Mouse (Mus musculus): ENCODE data around the gene Hes3. TPM values are rescaled to one million over a fixed set of nuclear protein-coding genes. Genes with fewer than 3 reads are reported as not detected.

The Hes3 gene
- polyA plus RNA-seq, 1 experiment from 2014 or later, result 2.3 TPM

- peaks cover 8% of the 10 kb centered on the region; the same call in 1 of the 2 replicates for H3K4me1 ChIP-seq (ENCODE audit: control insufficient read depth, insufficient read depth, low read length)
- no peak for DNase-seq (ENCODE audit: low spot score)
- no peak overlapping the region for H3K27ac ChIP-seq (ENCODE audit: low read depth, low read length)
- H3K4me3 ChIP-seq (ENCODE audit: low read depth, low read length), result peak overlapping the region; percentile 93
- ATAC-seq (ENCODE audit: insufficient read depth, low FRiP score, low TSS enrichment), result no peak
- H3K4me2 ChIP-seq (ENCODE audit: low read depth), result peak overlapping the region; percentile 69
- H3K9ac ChIP-seq (ENCODE audit: low read length), result peak overlapping the region; percentile 91
- no peaks in the 10 kb centered on the region for H3K27me3 ChIP-seq (ENCODE audit: control insufficient read depth, insufficient read depth, low read length)
- H3K36me3 ChIP-seq (ENCODE audit: control insufficient read depth, insufficient read depth, low read length), result peaks cover 11% of the 10 kb centered on the region
- no peaks in the 10 kb centered on the region for H3K9me3 ChIP-seq (ENCODE audit: control insufficient read depth, low read length)
- WGBS, result 3% methylated on average over 11 of the region's 11 CpGs
Observed at GRCm38 (mm10) chr4:152326543-152326942, 35.1 kb upstream of the Hes3 start.

DNA sequence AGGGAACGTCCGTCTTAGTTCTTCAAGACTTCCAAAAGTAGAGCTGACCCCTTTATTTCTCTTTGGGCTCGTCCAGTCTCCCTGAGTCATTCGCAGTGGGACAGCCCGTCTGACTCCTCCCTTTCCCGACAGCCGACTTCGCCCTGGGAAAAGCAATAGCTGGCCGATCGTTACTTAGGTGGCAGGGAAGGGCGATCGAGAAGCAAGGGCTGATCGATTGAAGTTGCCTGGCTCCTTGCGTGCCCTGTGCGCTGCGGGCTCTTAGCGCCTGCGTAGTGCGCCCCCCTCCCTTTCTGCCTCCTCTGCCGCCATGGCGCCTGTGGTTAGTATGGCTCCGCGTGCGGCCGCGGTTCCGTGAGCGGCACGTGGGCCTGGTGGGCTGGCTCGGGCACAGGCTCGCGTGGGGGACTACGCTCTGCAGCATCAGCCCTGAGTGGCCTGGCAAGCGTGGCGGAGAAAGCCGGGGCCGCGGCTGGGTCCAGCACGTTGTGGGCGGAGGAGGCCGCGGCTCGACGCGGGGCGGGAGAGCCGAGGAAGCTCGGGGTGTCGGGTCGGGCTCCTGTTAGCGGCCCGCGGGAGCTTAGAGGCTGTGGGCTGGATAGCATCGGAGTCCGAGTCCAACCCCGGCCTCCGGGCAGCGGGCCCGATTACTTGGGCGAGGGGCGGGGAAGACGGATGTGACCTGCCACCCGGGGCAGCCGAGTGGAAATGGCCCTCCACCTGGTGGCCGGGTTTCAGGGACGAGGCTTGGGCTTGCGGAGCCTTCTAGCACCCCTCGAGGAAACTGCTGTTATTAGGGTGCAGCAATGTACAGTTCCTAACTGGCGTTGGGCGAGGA is 34.3 kb upstream of the Hes3 start, which contains the start of gene Rpl22:
TSS of gene Rpl22 (plus strand) at position 169 of the 838 bp plus-strand sequence.
- Histone ChIP-seq H3K27ac (ENCODE audit: low read depth, low read length) (peak within 1 kb of the TSS; percentile 54; the same call in 1 of the 2 replicates), H3K4me3 (ENCODE audit: low read depth, low read length) (peak within 1 kb of the TSS; percentile 93), H3K9ac (ENCODE audit: low read length) (peak within 1 kb of the TSS; percentile 91), H3K9me3 (ENCODE audit: control insufficient read depth, low read length) (no peaks in the 10 kb centered on the region), H3K4me2 (ENCODE audit: low read depth) (peak within 1 kb of the TSS; percentile 69), H3K36me3 (ENCODE audit: control insufficient read depth, insufficient read depth, low read length) (peaks cover 7% of the 10 kb centered on the region), H3K27me3 (ENCODE audit: control insufficient read depth, insufficient read depth, low read length) (no peaks in the 10 kb centered on the region), H3K4me1 (ENCODE audit: control insufficient read depth, insufficient read depth, low read length) (peaks cover 8% of the 10 kb centered on the region; the same call in 1 of the 2 replicates)
- ATAC-seq (ENCODE audit: insufficient read depth, low FRiP score, low TSS enrichment) (peak; percentile 93), DNase-seq (ENCODE audit: low spot score) (peak; percentile 94)
- WGBS, result under 1% methylated on average over 69 of the region's 70 CpGs

- no peaks in the 10 kb centered on the region for H3K9me3 ChIP-seq (ENCODE audit: control insufficient read depth, low read length)
- ATAC-seq (ENCODE audit: insufficient read depth, low FRiP score, low TSS enrichment) (0 out of 2 replicates have a peak, but pooled peaks have one; percentile 28), DNase-seq (ENCODE audit: low spot score) (no peak)
- no peaks in the 10 kb centered on the region for H3K27me3 ChIP-seq (ENCODE audit: control insufficient read depth, insufficient read depth, low read length)
- no peak overlapping the region for H3K4me2 ChIP-seq (ENCODE audit: low read depth)
- peaks cover 8% of the 10 kb centered on the region; the same call in 1 of the 2 replicates for H3K4me1 ChIP-seq (ENCODE audit: control insufficient read depth, insufficient read depth, low read length)
- H3K4me3 ChIP-seq (ENCODE audit: low read depth, low read length), result peak overlapping the region; percentile 23; the same call in 1 of the 2 replicates
- peaks cover 4% of the 10 kb centered on the region; the same call in 1 of the 2 replicates for H3K36me3 ChIP-seq (ENCODE audit: control insufficient read depth, insufficient read depth, low read length)
- H3K9ac ChIP-seq (ENCODE audit: low read length), result no peak overlapping the region
- 56% methylated on average over 16 of the region's 16 CpGs for WGBS
- H3K27ac ChIP-seq (ENCODE audit: low read depth, low read length), result no peak overlapping the region
Observed at GRCm38 (mm10) chr4:152324641-152325562, 33.4 kb upstream of the Hes3 start.

DNA sequence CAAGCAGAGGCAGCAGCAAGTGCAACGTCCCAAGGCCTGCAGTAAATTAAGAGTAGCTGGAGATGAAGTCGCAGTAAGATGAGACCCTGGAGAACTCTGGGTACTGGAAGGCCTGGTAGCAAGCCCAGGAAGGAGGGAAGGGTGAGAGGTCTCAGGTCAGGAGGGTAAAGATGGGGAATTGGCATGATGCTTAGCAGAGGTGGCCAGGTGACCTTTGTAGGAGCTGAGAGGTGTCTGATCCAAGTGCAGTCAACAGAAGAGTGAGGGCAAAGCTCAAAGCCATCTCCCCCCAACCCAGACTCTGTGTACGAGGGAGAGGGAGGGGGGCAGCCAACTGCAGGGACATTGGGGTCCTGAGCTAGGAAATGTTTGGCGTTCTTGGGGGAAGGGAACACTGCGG is 30.0 kb upstream of the Hes3 start:
- no peak overlapping the region for H3K27ac ChIP-seq (ENCODE audit: low read depth, low read length)
- H3K9ac ChIP-seq (ENCODE audit: low read length), result no peak overlapping the region
- WGBS, result 59% methylated on average over 5 of the region's 5 CpGs

GRCm38 (mm10) chr4:152318517-152319234 is 27.2 kb upstream of the Hes3 start, which contains the start of gene Rnf207:
Rnf207 (minus strand) TSS chr4:152318993.
- Histone ChIP-seq H3K9me3 (ENCODE audit: control insufficient read depth, low read length) (no peaks in the 10 kb centered on the region), H3K4me3 (ENCODE audit: low read depth, low read length) (0 out of 2 replicates have a peak within 1 kb of the TSS, but pooled peaks have one; percentile 6), H3K27ac (ENCODE audit: low read depth, low read length) (no peak within 1 kb of the TSS), H3K9ac (ENCODE audit: low read length) (peak within 1 kb of the TSS; percentile 41; the same call in 1 of the 2 replicates), H3K27me3 (ENCODE audit: control insufficient read depth, insufficient read depth, low read length) (peaks cover 45% of the 10 kb centered on the region), H3K4me1 (ENCODE audit: control insufficient read depth, insufficient read depth, low read length) (peaks cover 5% of the 10 kb centered on the region), H3K4me2 (ENCODE audit: low read depth) (peak within 1 kb of the TSS; percentile 32), H3K36me3 (ENCODE audit: control insufficient read depth, insufficient read depth, low read length) (no peaks in the 10 kb centered on the region)
- WGBS, result 6% methylated on average over 26 of the region's 26 CpGs
- ATAC-seq (ENCODE audit: insufficient read depth, low FRiP score, low TSS enrichment) (no peak), DNase-seq (ENCODE audit: low spot score) (peak; percentile 62)

More for the DNA sequence above, 30.0 kb upstream of the Hes3 start:
- no peak for DNase-seq (ENCODE audit: low spot score)
- H3K4me2 ChIP-seq (ENCODE audit: low read depth), result no peak overlapping the region
- H3K36me3 ChIP-seq (ENCODE audit: control insufficient read depth, insufficient read depth, low read length), result no peaks in the 10 kb centered on the region
- no peaks in the 10 kb centered on the region for H3K9me3 ChIP-seq (ENCODE audit: control insufficient read depth, low read length)
- H3K27me3 ChIP-seq (ENCODE audit: control insufficient read depth, insufficient read depth, low read length), result peaks cover 17% of the 10 kb centered on the region
- H3K4me1 ChIP-seq (ENCODE audit: control insufficient read depth, insufficient read depth, low read length), result no peaks in the 10 kb centered on the region; the same call in 1 of the 2 replicates
- ATAC-seq (ENCODE audit: insufficient read depth, low FRiP score, low TSS enrichment), result no peak
- no peak overlapping the region for H3K4me3 ChIP-seq (ENCODE audit: low read depth, low read length)

DNA sequence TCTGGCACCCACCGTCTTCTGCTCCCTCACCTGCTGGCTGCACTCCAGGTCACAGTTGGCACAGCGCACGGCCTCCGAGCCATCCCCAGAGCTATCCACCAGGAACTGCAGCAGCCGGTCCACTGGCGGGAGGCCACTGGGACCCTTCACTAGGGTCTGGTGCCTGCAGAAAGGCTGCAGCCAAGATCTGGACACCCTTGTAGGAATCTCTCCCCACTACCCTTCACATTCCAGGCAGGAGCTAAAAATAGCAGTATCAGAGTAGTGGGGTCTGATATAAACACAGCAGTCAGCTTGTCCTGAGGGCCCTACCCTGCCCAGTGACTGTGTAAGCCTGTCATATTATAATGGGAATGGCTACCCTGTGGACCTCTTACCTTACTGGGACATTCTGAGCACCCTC is 26.2 kb upstream of the Hes3 start:
- WGBS, result 91% methylated on average over 6 of the region's 6 CpGs
- Histone ChIP-seq H3K27me3 (ENCODE audit: control insufficient read depth, insufficient read depth, low read length) (peaks cover 56% of the 10 kb centered on the region), H3K4me2 (ENCODE audit: low read depth) (no peak overlapping the region), H3K27ac (ENCODE audit: low read depth, low read length) (no peak overlapping the region), H3K4me1 (ENCODE audit: control insufficient read depth, insufficient read depth, low read length) (peaks cover 8% of the 10 kb centered on the region), H3K9me3 (ENCODE audit: control insufficient read depth, low read length) (no peaks in the 10 kb centered on the region), H3K4me3 (ENCODE audit: low read depth, low read length) (no peak overlapping the region), H3K9ac (ENCODE audit: low read length) (no peak overlapping the region), H3K36me3 (ENCODE audit: control insufficient read depth, insufficient read depth, low read length) (no peaks in the 10 kb centered on the region)
- DNase-seq (ENCODE audit: low spot score), result no peak
- no peak for ATAC-seq (ENCODE audit: insufficient read depth, low FRiP score, low TSS enrichment)

GRCm38 (mm10) chr4:152315498-152316213 is 24.2 kb upstream of the Hes3 start:
- peak overlapping the region; percentile 26 for H3K4me3 ChIP-seq (ENCODE audit: low read depth, low read length)
- peaks cover 8% of the 10 kb centered on the region for H3K4me1 ChIP-seq (ENCODE audit: control insufficient read depth, insufficient read depth, low read length)
- no peak overlapping the region for H3K27ac ChIP-seq (ENCODE audit: low read depth, low read length)
- DNase-seq (ENCODE audit: low spot score) (peak; percentile 31), ATAC-seq (ENCODE audit: insufficient read depth, low FRiP score, low TSS enrichment) (no peak)
- H3K4me2 ChIP-seq (ENCODE audit: low read depth), result peak overlapping the region; percentile 38
- peaks cover 75% of the 10 kb centered on the region for H3K27me3 ChIP-seq (ENCODE audit: control insufficient read depth, insufficient read depth, low read length)
- WGBS, result under 1% methylated on average over 43 of the region's 43 CpGs
- H3K9me3 ChIP-seq (ENCODE audit: control insufficient read depth, low read length), result no peaks in the 10 kb centered on the region
- H3K36me3 ChIP-seq (ENCODE audit: control insufficient read depth, insufficient read depth, low read length), result no peaks in the 10 kb centered on the region
- no peak overlapping the region for H3K9ac ChIP-seq (ENCODE audit: low read length)

Measured in neural tube, embryonic 11.5 days (tissue).